Mouse (Mus musculus) spleen, adult 2 months (tissue): ENCODE results near the gene Kif5c.

Source experiments
- CTCF ChIP-seq: fragments of 200-500 bp; IDR thresholded peaks from 2 replicates; pipeline ENCODE4 v1.5.1; 2011; ENCODE audit warnings: mild to moderate bottlenecking, inconsistent platforms; ENCODE audit not compliant: insufficient read depth, insufficient read length, insufficient replicate concordance; ENCODE audit errors: extremely low read depth
- POLR2A ChIP-seq: fragments of 200-500 bp; IDR thresholded peaks from 2 replicates; pipeline ENCODE4 v1.6.1; 2011; ENCODE audit warnings: low read depth, low read length, inconsistent platforms

DNA sequence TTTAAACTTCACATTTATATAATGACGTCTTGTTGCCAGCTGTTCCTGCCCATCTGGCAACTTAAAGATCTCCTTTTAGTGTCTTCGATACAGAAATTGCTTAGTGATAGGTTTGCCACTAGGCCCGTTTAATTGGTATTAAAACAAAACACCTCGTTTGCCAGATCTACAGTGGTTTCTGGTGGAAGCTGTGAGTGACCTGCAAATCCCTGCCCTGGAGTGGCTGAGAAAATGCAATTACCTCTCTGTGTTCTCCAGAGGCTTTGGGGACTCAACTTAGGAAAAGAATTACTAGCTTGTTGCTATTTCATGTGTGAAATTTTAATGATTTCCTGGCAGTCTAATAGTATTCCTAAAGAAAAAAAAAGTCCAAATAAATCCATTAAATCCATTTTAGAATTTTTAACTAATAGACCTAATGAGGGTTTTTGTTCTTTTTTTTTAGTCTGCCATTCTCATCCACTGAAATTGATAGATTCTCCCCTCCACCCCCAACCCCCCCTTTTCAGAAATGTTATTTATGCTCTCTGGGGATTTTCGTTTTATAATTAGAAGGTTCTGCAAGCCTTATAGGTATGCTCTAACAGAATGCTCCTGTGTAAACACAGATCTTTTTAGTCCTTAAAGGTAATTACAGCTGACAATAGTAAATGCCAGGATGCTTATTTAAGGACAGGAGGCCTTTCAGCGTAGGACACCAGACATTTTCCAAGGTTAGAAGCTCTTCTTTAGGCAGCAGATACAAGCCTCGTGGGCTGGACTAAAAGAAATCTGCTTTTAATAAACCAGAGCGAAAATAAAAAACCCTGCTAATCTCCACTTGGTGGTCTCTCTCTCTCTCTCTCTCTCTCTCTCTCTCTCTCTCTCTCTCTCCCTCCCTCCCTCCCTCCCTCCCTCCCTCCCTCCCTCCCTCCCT, 100.1 kb downstream of the Kif5c start:
- TF ChIP-seq CTCF, result no peak
- TF ChIP-seq POLR2A, result no peak
